Mouse (Mus musculus): ENCODE measurements around the gene Tom1l2. TPM values are rescaled to one million over a fixed set of nuclear protein-coding genes. Genes with fewer than 3 reads are reported as not detected.

The Tom1l2 gene
- polyA plus RNA-seq, 1 experiment from 2014 or later, result 29.5 TPM

GRCm38 (mm10) chr11:60345868-60346267 is 6.8 kb downstream of the Tom1l2 start:
- Histone ChIP-seq H3K9ac (no peak overlapping the region), H3K4me2 (no peak overlapping the region), H3K4me1 (no peaks in the 10 kb centered on the region), H3K4me3 (no peak overlapping the region), H3K27ac (no peak overlapping the region), H3K27me3 (no peaks in the 10 kb centered on the region), H3K36me3 (no peaks in the 10 kb centered on the region), H3K9me3 (no peaks in the 10 kb centered on the region)
- ATAC-seq (ENCODE audit: insufficient number of reproducible peaks, insufficient read depth, low FRiP score, low TSS enrichment, low read depth), result no peak
- WGBS, result 84% methylated on average over 4 of the region's 4 CpGs

GRCm38 (mm10) chr11:60339361-60339760 is 13.3 kb downstream of the Tom1l2 start:
- H3K27ac ChIP-seq, result no peak overlapping the region
- H3K4me1 ChIP-seq, result no peaks in the 10 kb centered on the region
- no peaks in the 10 kb centered on the region for H3K9me3 ChIP-seq
- H3K27me3 ChIP-seq, result no peaks in the 10 kb centered on the region
- ATAC-seq (ENCODE audit: insufficient number of reproducible peaks, insufficient read depth, low FRiP score, low TSS enrichment, low read depth), result no peak
- peaks cover 5% of the 10 kb centered on the region; the same call in 1 of the 2 replicates for H3K36me3 ChIP-seq
- WGBS, result 92% methylated on average over 12 of the region's 12 CpGs
- H3K4me3 ChIP-seq, result no peak overlapping the region
- H3K4me2 ChIP-seq, result no peak overlapping the region
- no peak overlapping the region for H3K9ac ChIP-seq

DNA sequence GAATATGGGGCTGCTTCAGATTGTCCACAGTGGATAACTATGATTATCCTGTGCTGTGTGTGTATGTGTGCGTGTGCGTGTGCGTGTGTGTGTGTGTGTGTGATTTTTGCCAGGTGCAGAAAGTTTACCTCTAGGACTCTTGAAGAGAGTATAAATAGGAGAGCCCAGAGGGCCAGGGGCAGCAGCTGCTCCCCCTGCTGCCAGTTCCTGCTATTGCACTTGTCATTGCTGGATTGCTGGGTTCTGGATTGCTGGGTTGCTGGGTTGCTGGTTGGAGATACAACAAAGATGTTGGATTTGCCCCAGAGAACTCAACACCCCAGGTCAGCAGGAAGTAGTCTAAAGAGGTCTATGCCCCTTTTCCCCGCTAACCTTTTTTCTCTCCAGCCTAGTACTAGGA is 14.4 kb downstream of the Tom1l2 start:
- 64% methylated on average over 4 of the region's 4 CpGs for WGBS

GRCm38 (mm10) chr11:60335771-60336170 is 16.9 kb downstream of the Tom1l2 start:
- Histone ChIP-seq H3K4me3 (no peak overlapping the region), H3K4me1 (peaks cover 10% of the 10 kb centered on the region), H3K36me3 (peaks cover 5% of the 10 kb centered on the region; the same call in 1 of the 2 replicates), H3K9ac (no peak overlapping the region), H3K4me2 (no peak overlapping the region), H3K9me3 (no peaks in the 10 kb centered on the region), H3K27me3 (no peaks in the 10 kb centered on the region), H3K27ac (no peak overlapping the region)
- no peak for ATAC-seq (ENCODE audit: insufficient number of reproducible peaks, insufficient read depth, low FRiP score, low TSS enrichment, low read depth)
- 83% methylated on average over 2 of the region's 2 CpGs for WGBS

More for the DNA sequence above, 14.4 kb downstream of the Tom1l2 start:
- ATAC-seq (ENCODE audit: insufficient number of reproducible peaks, insufficient read depth, low FRiP score, low TSS enrichment, low read depth), result no peak
- H3K27me3 ChIP-seq, result no peaks in the 10 kb centered on the region
- H3K4me1 ChIP-seq, result peaks cover 10% of the 10 kb centered on the region
- H3K4me3 ChIP-seq, result no peak overlapping the region
- no peaks in the 10 kb centered on the region for H3K9me3 ChIP-seq
- H3K27ac ChIP-seq, result no peak overlapping the region
- H3K36me3 ChIP-seq, result peaks cover 5% of the 10 kb centered on the region; the same call in 1 of the 2 replicates
- H3K9ac ChIP-seq, result no peak overlapping the region
- H3K4me2 ChIP-seq, result no peak overlapping the region

DNA sequence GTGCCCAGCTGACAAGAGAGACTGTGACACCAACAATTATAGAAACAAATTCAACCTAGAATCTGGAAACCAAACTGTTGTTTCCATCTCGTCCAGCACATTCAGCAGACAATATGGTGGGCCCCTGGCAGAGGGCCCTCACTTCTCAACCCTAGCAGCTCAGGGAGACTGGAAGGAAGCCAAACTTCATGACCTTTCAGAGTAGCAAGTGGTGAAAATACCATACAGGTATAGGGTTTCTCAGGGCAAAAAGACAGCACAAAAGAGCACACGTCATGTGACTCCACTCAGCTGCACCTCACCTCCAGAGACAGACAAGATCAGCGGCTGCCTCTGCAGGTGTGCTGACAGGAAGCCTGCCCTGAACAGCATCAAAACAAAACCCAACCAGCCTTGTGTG is 18.6 kb downstream of the Tom1l2 start:
- peaks cover 10% of the 10 kb centered on the region for H3K4me1 ChIP-seq
- H3K4me3 ChIP-seq, result no peak overlapping the region
- WGBS, result 58% methylated on average over 3 of the region's 3 CpGs
- H3K9me3 ChIP-seq, result no peaks in the 10 kb centered on the region
- H3K9ac ChIP-seq, result no peak overlapping the region
- H3K27ac ChIP-seq, result no peak overlapping the region
- peaks cover 5% of the 10 kb centered on the region; the same call in 1 of the 2 replicates for H3K36me3 ChIP-seq
- H3K4me2 ChIP-seq, result no peak overlapping the region
- no peaks in the 10 kb centered on the region for H3K27me3 ChIP-seq
- ATAC-seq (ENCODE audit: insufficient number of reproducible peaks, insufficient read depth, low FRiP score, low TSS enrichment, low read depth), result no peak

- Histone ChIP-seq H3K4me2 (no peak overlapping the region), H3K27me3 (no peaks in the 10 kb centered on the region), H3K27ac (no peak overlapping the region), H3K9me3 (no peaks in the 10 kb centered on the region), H3K9ac (no peak overlapping the region), H3K4me1 (peaks cover 10% of the 10 kb centered on the region), H3K4me3 (no peak overlapping the region), H3K36me3 (peaks cover 10% of the 10 kb centered on the region; the same call in 1 of the 2 replicates)
- ATAC-seq (ENCODE audit: insufficient number of reproducible peaks, insufficient read depth, low FRiP score, low TSS enrichment, low read depth), result no peak
- whole genome bisulfite sequencing, result 80% methylated on average over 5 of the region's 5 CpGs
These were observed 19.2 kb downstream of the Tom1l2 start for GRCm38 (mm10) chr11:60333461-60333860.

GRCm38 (mm10) chr11:60330551-60330950 is 22.2 kb downstream of the Tom1l2 start:
- H3K36me3 ChIP-seq, result peaks cover 5% of the 10 kb centered on the region; the same call in 1 of the 2 replicates
- no peak overlapping the region for H3K4me3 ChIP-seq
- no peak for ATAC-seq (ENCODE audit: insufficient number of reproducible peaks, insufficient read depth, low FRiP score, low TSS enrichment, low read depth)
- WGBS, result 79% methylated on average over 4 of the region's 4 CpGs
- H3K9ac ChIP-seq, result no peak overlapping the region
- H3K4me2 ChIP-seq, result no peak overlapping the region
- H3K4me1 ChIP-seq, result peaks cover 10% of the 10 kb centered on the region
- no peaks in the 10 kb centered on the region for H3K27me3 ChIP-seq
- H3K27ac ChIP-seq, result no peak overlapping the region
- no peaks in the 10 kb centered on the region for H3K9me3 ChIP-seq

DNA sequence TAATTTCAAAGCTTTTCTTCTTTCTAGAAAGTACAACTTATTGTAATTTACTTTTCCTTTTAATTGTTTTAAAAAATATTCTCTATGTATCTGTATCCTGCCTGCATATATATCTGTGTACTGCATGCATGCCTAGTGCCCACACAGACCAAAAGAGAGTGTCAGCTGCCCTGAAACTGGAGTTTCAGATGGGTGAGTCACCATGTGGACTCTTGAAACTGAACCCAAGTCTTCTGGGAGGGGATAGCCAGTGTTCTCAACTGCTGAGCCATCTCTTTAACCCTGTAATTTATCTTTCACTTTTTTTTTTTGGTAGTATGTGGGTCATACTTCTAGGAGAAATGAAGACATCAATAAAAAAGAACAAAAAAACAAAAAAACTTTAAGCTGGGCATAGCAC is 29.0 kb downstream of the Tom1l2 start:
- Histone ChIP-seq H3K27me3 (no peaks in the 10 kb centered on the region), H3K9me3 (no peaks in the 10 kb centered on the region), H3K27ac (no peak overlapping the region), H3K9ac (no peak overlapping the region), H3K4me3 (no peak overlapping the region), H3K4me2 (no peak overlapping the region), H3K4me1 (peaks cover 10% of the 10 kb centered on the region), H3K36me3 (peaks cover 2% of the 10 kb centered on the region; the same call in 1 of the 2 replicates)
- ATAC-seq (ENCODE audit: insufficient number of reproducible peaks, insufficient read depth, low FRiP score, low TSS enrichment, low read depth), result no peak

GRCm38 (mm10) chr11:60321438-60321837 is 31.3 kb downstream of the Tom1l2 start:
- H3K27me3 ChIP-seq, result no peaks in the 10 kb centered on the region
- peaks cover 33% of the 10 kb centered on the region for H3K4me1 ChIP-seq
- no peak overlapping the region for H3K9ac ChIP-seq
- WGBS, result 73% methylated on average over 2 of the region's 2 CpGs
- no peak overlapping the region for H3K27ac ChIP-seq
- no peak overlapping the region for H3K4me2 ChIP-seq
- no peaks in the 10 kb centered on the region for H3K36me3 ChIP-seq
- no peaks in the 10 kb centered on the region for H3K9me3 ChIP-seq
- no peak overlapping the region for H3K4me3 ChIP-seq
- no peak for ATAC-seq (ENCODE audit: insufficient number of reproducible peaks, insufficient read depth, low FRiP score, low TSS enrichment, low read depth)

DNA sequence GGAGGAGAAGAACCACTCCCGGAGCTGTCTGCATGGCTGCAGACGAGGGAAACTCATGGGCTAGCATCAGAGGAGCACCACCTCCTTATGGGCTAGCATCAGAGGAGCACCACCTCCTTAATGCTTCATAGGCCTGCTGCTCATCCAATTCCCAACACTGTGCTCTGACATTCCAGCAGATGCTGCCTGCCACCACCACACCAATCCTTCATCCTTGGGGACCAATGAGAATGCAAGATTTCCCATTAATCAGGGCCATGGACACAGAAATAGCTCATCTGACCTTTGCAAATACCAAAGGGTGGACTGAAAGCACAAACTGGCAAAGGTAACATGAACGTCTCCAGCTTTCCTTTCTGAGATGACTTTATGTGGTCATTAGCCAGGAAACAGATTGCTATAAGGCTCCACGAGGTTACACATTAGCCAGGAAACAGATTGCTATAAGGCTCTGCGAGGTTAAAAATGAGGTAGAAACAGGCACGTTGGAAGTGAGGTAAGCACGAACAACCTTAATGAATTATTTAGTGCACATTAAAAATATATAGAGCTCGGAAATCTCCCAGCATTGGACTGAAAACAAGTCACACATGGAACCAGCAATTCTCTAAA is 32.2 kb downstream of the Tom1l2 start:
- H3K9me3 ChIP-seq, result no peaks in the 10 kb centered on the region
- peaks cover 38% of the 10 kb centered on the region for H3K4me1 ChIP-seq
- H3K27ac ChIP-seq, result no peak overlapping the region
- H3K36me3 ChIP-seq, result no peaks in the 10 kb centered on the region
- 77% methylated on average over 8 of the region's 8 CpGs for WGBS
- no peak overlapping the region for H3K4me2 ChIP-seq
- H3K4me3 ChIP-seq, result no peak overlapping the region
- ATAC-seq (ENCODE audit: insufficient number of reproducible peaks, insufficient read depth, low FRiP score, low TSS enrichment, low read depth), result no peak
- no peaks in the 10 kb centered on the region for H3K27me3 ChIP-seq
- no peak overlapping the region for H3K9ac ChIP-seq

DNA sequence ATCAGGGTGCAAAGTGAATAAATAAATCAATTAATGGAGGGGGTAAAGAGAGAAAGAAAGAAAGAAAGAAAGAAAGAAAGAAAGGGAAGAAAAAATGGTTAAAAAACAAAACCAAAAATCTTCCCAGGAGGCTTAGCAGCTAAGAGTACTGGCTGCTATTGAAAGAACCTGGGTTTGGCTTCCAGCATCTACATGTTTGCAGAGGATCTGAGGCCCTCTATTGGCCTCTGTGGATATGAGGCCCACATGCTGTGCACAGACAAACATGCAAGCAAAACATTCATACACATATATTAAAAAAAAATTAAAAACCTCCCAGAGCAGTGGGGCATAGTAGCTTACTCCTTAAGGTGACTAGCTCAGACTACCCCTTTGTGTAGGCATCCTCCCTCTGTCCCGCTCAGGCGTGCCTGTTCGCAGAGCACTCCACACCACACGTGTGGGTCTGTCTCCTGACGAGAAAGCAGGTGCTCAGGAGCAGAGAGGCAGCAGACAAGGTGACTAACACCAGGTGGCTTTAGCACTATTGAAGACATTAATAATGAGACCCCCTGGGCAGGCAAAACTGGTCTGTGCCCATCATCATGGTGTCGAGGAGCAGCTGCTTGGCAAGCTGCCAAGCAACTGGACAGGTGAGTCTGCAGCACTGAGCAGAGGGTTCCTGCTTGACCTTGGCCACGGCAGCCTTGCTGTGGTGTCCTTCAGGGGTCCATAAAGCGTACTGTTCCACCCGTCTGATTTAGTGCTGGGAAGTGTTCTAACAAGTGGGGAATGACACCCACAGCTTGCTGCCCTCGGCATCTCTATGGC is 33.2 kb downstream of the Tom1l2 start:
- no peaks in the 10 kb centered on the region for H3K27me3 ChIP-seq
- H3K9ac ChIP-seq, result no peak overlapping the region
- H3K36me3 ChIP-seq, result no peaks in the 10 kb centered on the region
- H3K4me3 ChIP-seq, result no peak overlapping the region
- ATAC-seq (ENCODE audit: insufficient number of reproducible peaks, insufficient read depth, low FRiP score, low TSS enrichment, low read depth), result 0 out of 2 replicates have a peak, but pooled peaks have one; percentile 52
- peaks cover 38% of the 10 kb centered on the region for H3K4me1 ChIP-seq
- 69% methylated on average over 10 of the region's 10 CpGs for WGBS
- no peaks in the 10 kb centered on the region for H3K9me3 ChIP-seq
- no peak overlapping the region for H3K27ac ChIP-seq
- H3K4me2 ChIP-seq, result no peak overlapping the region

DNA sequence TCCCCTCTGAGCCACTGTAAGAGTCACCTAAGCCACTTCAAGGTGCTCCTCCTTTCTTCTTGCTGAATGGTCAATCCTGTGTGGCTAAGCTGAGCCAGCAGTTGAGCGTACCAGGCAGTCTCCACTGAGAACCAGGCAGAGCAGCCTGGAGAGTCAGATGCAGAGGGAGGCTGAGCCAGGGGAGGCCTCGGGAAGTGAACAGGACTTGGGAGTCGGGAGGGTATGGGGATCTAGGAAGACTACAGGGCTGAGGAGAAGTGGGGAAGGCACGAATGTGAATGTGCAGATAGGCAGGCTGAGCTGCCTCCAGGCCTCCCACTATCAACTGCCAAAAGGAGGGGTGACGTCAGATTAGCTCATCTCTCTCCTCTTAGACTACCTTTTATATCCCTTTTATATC is 34.0 kb downstream of the Tom1l2 start:
- H3K27me3 ChIP-seq, result no peaks in the 10 kb centered on the region
- no peak for ATAC-seq (ENCODE audit: insufficient number of reproducible peaks, insufficient read depth, low FRiP score, low TSS enrichment, low read depth)
- H3K27ac ChIP-seq, result no peak overlapping the region
- H3K4me3 ChIP-seq, result no peak overlapping the region
- H3K4me1 ChIP-seq, result peaks cover 38% of the 10 kb centered on the region
- no peaks in the 10 kb centered on the region for H3K9me3 ChIP-seq
- H3K4me2 ChIP-seq, result no peak overlapping the region
- no peak overlapping the region for H3K9ac ChIP-seq
- 60% methylated on average over 5 of the region's 5 CpGs for WGBS
- H3K36me3 ChIP-seq, result no peaks in the 10 kb centered on the region

All from embryonic facial prominence, embryonic 13.5 days (tissue).